Mouse (Mus musculus) liver, embryonic 14.5 days (tissue): ENCODE data around the gene Serpina3a. TPM values are rescaled to one million over a fixed set of nuclear protein-coding genes. Genes with fewer than 3 reads are reported as not detected.

Experiments
- ATAC-seq: fragments of 200-750 bp; cut with Nextera tagmentation; 2 replicates; pipeline ENCODE4 v1.8.0; 2017; ENCODE audit warnings: moderate number of reproducible peaks, mild to moderate bottlenecking, moderate library complexity; ENCODE audit not compliant: insufficient read depth
- DNase-seq, 3 experiments: peaks; one replicate each; pipeline ENCODE4 v3.0.0-alpha.2; 2012 to 2013; ENCODE audit warnings: low read depth in 3 of 3, low spot score in 3 of 3
- H3K27ac ChIP-seq: fragments of 300-500 bp; sonication (generic); 2 replicates; pipeline ENCODE4 v1.5.1; 2014; ENCODE audit warnings: moderate library complexity, mild to moderate bottlenecking, control low read depth, inconsistent platforms
- H3K27me3 ChIP-seq: fragments of 300-500 bp; sonication (generic); 2 replicates; pipeline ENCODE4 v1.6.1; 2014; ENCODE audit warnings: mild to moderate bottlenecking, low read length, moderate library complexity; ENCODE audit not compliant: control insufficient read depth, insufficient read depth
- H3K36me3 ChIP-seq: fragments of 300-500 bp; sonication (generic); replicated peaks from 2 replicates; pipeline ENCODE4 v1.6.1; 2014; ENCODE audit warnings: low read depth; ENCODE audit not compliant: control insufficient read depth, insufficient read depth
- H3K4me1 ChIP-seq, 2 experiments: fragments of 200-500 bp in 1 of 2; fragments of 300-500 bp in 1 of 2; sonication (generic) in 1 of 2; replicated peaks; 2 replicates each; pipeline ENCODE4 v1.6.1; 2012 to 2014; ENCODE audit warnings: antibody characterized with exemption in 1 of 2, inconsistent platforms in 1 of 2, low read length in 1 of 2; ENCODE audit not compliant: control insufficient read depth in 2 of 2, insufficient read depth in 2 of 2
- H3K4me2 ChIP-seq: fragments of 300-500 bp; sonication (generic); 2 replicates; pipeline ENCODE4 v1.6.1; 2014; ENCODE audit warnings: low read depth, mild to moderate bottlenecking, control low read depth, moderate library complexity
- H3K4me3 ChIP-seq, 2 experiments: fragments of 200-500 bp in 1 of 2; fragments of 300-500 bp in 1 of 2; sonication (generic) in 1 of 2; 2 replicates each; pipeline ENCODE4 v1.5.1; 2012 to 2014; ENCODE audit warnings: low read depth in 2 of 2, low read length in 2 of 2, mild to moderate bottlenecking in 2 of 2, control low read depth in 1 of 2, inconsistent platforms in 1 of 2, moderate library complexity in 1 of 2; ENCODE audit not compliant: insufficient read depth in 1 of 2
- H3K9ac ChIP-seq: fragments of 300-500 bp; sonication (generic); replicated peaks from 2 replicates; pipeline ENCODE4 v1.6.1; 2014; ENCODE audit warnings: mild to moderate bottlenecking, control low read depth, moderate library complexity
- H3K9me3 ChIP-seq: fragments of 300-500 bp; sonication (generic); 2 replicates; pipeline ENCODE4 v1.6.1; 2016; ENCODE audit warnings: low read length, mixed read lengths; ENCODE audit not compliant: control insufficient read depth
- CTCF ChIP-seq: IDR thresholded peaks from 2 replicates; pipeline ENCODE4 v1.5.1; 2016; ENCODE audit warnings: antibody characterized with exemption, low read depth, control low read depth
- EP300 ChIP-seq: IDR thresholded peaks from 2 replicates; pipeline ENCODE4 v1.6.1; 2016; ENCODE audit warnings: antibody characterized with exemption, low read depth
- WGBS: fragments of 180-500 bp; shearing (Covaris S2); extraction: QIAGEN DNeasy Blood & Tissue Kit; methylation state at CpG from one replicate; pipeline ENCODE4 v1.1.7; 2014; ENCODE audit not compliant: insufficient replicate concordance; 5-methylcytosine and 5-hydroxymethylcytosine counted together
- polyA plus RNA-seq, 2 experiments: library from polyadenylated mRNA; depleted of rRNA in 1 of 2; stranded (reverse) in 1 of 2; unstranded in 1 of 2; fragments of >200 nt; fragmentation: Nextera tagmentation in 1 of 2; extraction: Ambion mirVana in 1 of 2; gene quantifications; 2 replicates each; pipeline versions ENCODE4 v1.2.1 to v1.2.3; 2012 to 2014

The Serpina3a gene
- polyA plus RNA-seq, 2 experiments, result not detected

DNA sequence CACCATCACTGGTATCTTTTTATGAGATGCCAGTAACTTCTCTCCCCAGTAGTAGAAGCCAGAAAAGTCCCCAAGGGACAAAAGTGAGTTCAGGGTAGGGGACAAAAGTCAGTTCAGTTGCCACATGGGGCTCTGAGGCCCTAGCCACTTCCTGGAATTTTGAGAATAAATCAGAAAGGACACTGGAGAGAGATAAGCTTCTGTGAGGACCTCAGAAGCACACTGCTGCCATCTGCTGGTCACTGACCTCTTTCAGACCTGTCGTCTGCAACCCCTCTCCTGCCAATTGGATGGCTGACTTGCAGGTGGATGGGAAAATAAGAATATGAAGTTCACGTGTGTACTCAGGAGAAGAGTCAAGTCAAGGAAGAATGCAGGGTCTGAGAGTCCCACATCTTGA is 42.9 kb upstream of the Serpina3a start:
- peak in 2 of 3 experiments; percentile 29 to 33 for DNase-seq
- no peak overlapping the region for H3K27ac ChIP-seq
- no peaks in the 10 kb centered on the region for H3K9me3 ChIP-seq
- no peak overlapping the region for H3K4me2 ChIP-seq
- peak; percentile 74 for TF ChIP-seq CTCF
- no peak for TF ChIP-seq EP300
- WGBS, result 3% methylated on average over 2 of the region's 2 CpGs
- no peak overlapping the region for H3K4me3 ChIP-seq
- no peaks in the 10 kb centered on the region for H3K36me3 ChIP-seq
- no peaks in the 10 kb centered on the region for H3K4me1 ChIP-seq
- no peak overlapping the region for H3K9ac ChIP-seq
- ATAC-seq, result 0 out of 2 replicates have a peak, but pooled peaks have one; percentile 21
- H3K27me3 ChIP-seq, result no peaks in the 10 kb centered on the region

GRCm38 (mm10) chr12:104071708-104072107 is 40.8 kb upstream of the Serpina3a start:
- Histone ChIP-seq H3K27ac (no peak overlapping the region), H3K27me3 (no peaks in the 10 kb centered on the region), H3K4me3 (no peak overlapping the region), H3K9me3 (no peaks in the 10 kb centered on the region), H3K36me3 (no peaks in the 10 kb centered on the region), H3K9ac (no peak overlapping the region), H3K4me2 (no peak overlapping the region), H3K4me1 (no peaks in the 10 kb centered on the region)
- TF ChIP-seq EP300 (no peak), CTCF (no peak)
- ATAC-seq (no peak), DNase-seq (no peak)
- WGBS, result 14% methylated on average over 1 of the region's 1 CpGs

DNA sequence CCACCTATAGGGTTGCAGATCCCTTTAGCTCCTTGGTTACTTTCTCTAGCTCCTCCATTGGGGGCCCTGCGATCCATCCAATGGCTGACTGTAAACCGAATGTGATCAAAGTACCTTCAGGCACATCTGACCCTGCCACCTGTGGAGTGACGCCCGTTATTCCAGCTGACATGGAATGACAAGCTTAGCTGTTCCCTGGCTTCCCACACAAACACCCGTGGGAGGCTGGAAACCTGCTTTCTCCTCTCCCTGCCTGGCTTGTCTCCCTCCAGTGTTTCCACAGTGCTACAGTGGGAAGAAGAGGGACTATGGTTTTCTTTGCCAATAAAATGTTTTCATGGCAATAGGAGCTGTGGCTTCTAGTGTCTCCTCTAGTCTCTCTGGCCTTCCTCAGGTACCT is 40.2 kb upstream of the Serpina3a start:
- no peak for TF ChIP-seq EP300
- TF ChIP-seq CTCF, result no peak
- Histone ChIP-seq H3K4me3 (no peak overlapping the region), H3K27ac (no peak overlapping the region), H3K4me1 (no peaks in the 10 kb centered on the region), H3K36me3 (no peaks in the 10 kb centered on the region), H3K4me2 (no peak overlapping the region), H3K9ac (no peak overlapping the region), H3K27me3 (no peaks in the 10 kb centered on the region), H3K9me3 (no peaks in the 10 kb centered on the region)
- ATAC-seq (no peak), DNase-seq (no peak)
- WGBS, result 46% methylated on average over 5 of the region's 5 CpGs

- H3K4me2 ChIP-seq, result no peak overlapping the region
- H3K4me1 ChIP-seq, result peaks cover 0 to 6% of the 10 kb centered on the region in 2 experiments; a peak in 1 of 4 replicates
- H3K27ac ChIP-seq, result no peak overlapping the region
- WGBS, result 38% methylated on average over 2 of the region's 2 CpGs
- ATAC-seq (no peak), DNase-seq (no peak)
- TF ChIP-seq EP300, result no peak
- no peak for TF ChIP-seq CTCF
- no peak overlapping the region for H3K4me3 ChIP-seq
- H3K9me3 ChIP-seq, result no peaks in the 10 kb centered on the region
- H3K27me3 ChIP-seq, result no peaks in the 10 kb centered on the region
- no peak overlapping the region for H3K9ac ChIP-seq
- no peaks in the 10 kb centered on the region for H3K36me3 ChIP-seq
These were observed 22.4 kb upstream of the Serpina3a start for GRCm38 (mm10) chr12:104090119-104090518.

DNA sequence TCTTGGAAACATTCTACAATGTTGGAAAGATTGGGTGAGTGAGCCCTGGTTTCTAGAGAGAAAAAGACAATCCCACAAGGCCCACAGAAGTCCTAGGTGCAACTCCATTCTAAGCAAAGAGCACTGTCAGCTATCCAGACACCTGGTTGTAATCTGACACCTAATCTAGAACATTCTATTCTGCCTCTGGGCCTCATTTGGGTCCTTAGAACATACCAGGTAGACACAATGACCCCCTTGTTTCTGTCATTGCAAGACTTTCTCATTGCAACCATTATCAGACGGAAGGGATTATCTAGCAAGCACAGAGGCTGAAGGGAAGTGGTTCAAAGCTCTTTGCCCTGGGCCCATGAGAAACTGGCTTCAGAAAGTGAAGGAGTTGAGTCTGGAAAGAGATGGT is 21.2 kb upstream of the Serpina3a start:
- no peak for DNase-seq
- Histone ChIP-seq H3K9ac (no peak overlapping the region), H3K4me2 (no peak overlapping the region), H3K27ac (no peak overlapping the region), H3K36me3 (no peaks in the 10 kb centered on the region), H3K9me3 (no peaks in the 10 kb centered on the region), H3K4me1 (peaks cover 0 to 6% of the 10 kb centered on the region in 2 experiments; a peak in 1 of 4 replicates), H3K27me3 (no peaks in the 10 kb centered on the region), H3K4me3 (no peak overlapping the region)
- TF ChIP-seq EP300 (no peak), CTCF (no peak)
- WGBS, result 53% methylated on average over 1 of the region's 1 CpGs
- ATAC-seq, result no peak
